Mouse (Mus musculus): ENCODE data around the gene Gm5148.

GRCm38 (mm10) chr3:37703066-37703465 is 21.2 kb downstream of the Gm5148 start:
- TF ChIP-seq POLR2A (IDR thresholded peaks at IDR 0.05; ENCODE audit: borderline replicate concordance, extremely low read depth, low read depth, low read length) (no peak), CTCF (IDR thresholded peaks at IDR 0.05; ENCODE audit: insufficient read depth, low read length) (no peak)

All from lung, adult 2 months (tissue).